Mouse (Mus musculus) thymus, postnatal 4 days (tissue): ENCODE data around the gene Ccdc194.

Experiments used
- DNase-seq: peaks from one replicate; pipeline ENCODE4 v3.0.0; 2021

Gene Ccdc194

GRCm38 (mm10) chr8:71525226-71526050, at the start of gene Ccdc194:
Gene Ccdc194 (minus strand): TSS chr8:71525711.
- no peak for DNase-seq

DNA sequence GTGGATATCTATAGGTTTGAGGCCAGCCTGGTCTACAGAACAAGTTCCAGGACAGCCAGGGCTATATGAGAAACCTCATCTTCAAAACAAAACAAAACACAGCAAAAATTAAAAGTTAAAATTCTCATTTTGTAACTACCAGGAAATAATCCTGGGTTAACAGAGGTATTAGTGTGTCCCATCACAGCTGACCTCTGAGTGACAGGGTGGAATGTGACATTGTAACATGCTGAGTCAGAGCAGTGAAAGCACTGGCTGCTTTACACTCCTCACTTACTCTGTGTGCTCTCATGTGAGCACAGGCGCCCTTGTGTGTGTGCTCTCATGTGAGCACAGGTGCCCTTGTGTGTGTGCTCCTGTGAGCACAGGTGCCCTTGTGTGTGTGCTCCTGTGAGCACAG, 49.5 kb upstream of the Ccdc194 start:
- no peak for DNase-seq

DNA sequence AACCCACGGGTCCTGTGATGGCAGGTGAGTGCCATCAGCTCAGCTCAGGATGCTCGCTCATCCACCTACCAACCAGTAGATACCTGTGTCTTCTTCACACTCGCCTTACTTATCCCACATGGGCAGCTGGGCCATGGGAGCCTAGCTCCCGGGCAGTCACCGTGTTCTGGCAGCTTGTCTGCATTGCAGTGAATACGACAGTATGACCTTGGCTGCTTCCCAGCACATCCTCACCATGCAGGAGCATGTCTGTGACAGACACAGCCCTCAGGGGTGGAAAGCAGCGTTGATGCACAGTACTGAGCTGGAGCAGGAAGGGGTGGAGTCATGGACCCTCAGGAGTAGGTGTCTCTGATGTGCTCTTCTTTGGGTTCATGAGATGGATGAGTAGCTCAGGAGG, 48.9 kb upstream of the Ccdc194 start:
- no peak for DNase-seq

- DNase-seq: no peak
These were observed 47.5 kb upstream of the Ccdc194 start for GRCm38 (mm10) chr8:71572847-71573633.

DNA sequence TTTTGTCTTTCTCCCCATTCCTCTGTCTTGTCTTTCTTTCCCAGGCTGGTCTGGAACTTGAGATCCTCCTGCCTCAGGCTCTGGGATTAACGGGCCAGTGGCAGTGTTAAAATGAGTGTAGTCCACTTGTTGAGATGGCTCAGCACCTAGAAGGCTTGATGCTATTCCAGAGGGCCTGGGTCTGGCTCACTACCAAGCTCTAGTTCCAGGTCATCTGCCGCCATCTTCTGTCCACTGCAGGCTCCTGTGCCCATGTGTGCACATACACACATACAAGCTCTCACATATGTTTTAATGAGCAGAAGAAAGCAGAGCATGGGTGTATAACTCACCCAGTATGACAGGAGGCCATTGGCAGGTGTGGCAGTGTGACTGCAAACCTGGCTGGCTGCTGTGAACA, 46.6 kb upstream of the Ccdc194 start:
- DNase-seq: no peak

GRCm38 (mm10) chr8:71570291-71570954, 44.9 kb upstream of the Ccdc194 start:
- DNase-seq: peak; percentile 94

DNA sequence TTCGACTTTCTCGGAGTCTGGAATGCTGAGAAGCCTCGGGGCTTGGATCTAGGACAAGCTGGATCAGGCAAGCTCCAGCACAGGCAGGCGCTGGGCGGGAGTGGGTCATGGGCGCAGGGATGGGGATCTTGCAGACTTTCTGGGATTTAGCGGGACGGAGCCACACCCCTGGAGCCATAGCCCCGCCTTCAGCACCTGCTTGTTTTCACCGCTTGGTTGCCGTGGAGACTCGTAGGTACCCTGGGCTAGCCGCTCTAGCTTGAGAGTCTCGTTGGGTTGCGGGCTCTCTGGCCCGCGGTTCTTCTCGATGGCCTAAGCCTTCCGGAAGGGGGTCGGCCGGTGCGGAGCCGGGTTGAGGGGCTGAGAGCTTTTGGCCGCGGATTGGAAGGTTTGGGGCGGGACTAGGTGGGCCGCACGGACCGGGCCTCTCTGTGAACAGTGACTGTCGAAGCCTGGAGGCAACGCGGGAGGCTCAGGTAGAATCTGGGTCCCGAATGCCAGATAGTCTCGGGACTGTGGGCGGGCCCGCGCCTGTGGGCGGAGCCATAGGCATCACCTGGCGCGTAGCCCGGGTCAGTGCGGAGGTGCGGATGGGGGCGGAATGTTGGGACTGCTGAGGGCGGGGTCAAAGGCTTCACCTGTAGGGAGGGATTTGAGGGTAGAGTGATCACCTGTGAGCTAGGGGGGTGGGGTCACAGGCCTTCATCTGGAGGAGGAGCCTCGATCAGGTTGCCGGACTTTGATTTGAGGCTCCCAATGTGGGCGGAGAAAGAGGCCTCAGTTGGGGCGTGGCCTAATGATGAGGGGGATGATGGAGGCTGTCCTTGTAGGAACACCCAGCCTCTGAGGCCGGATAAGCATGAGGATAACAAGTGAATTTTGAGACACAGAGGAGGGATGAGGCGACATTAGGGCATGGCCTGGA, 44.1 kb upstream of the Ccdc194 start:
- peak; percentile 74 for DNase-seq

DNA sequence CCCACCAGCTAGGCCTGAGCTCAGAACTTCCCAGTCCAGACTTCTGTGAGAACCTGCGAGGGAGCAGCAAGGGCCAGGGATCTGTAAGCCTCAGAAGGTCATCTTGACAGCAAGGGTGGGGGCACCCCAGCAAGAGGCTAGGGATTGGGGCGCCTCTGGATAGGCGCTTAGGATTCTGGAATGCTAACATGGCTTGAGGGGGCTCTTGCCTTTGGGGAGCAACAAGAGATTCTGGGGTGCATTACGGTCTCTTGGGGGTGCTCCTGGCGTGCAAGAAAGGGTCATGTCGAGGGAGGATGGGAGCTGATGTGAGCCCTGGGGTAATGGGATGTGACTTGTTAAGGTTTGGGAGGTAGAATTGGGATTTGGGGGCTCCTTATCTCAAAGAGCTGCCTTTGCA, 43.4 kb upstream of the Ccdc194 start:
- no peak for DNase-seq

GRCm38 (mm10) chr8:71568387-71568937, 43.0 kb upstream of the Ccdc194 start, which contains the start of gene Slc27a1:
Gene Slc27a1 (plus strand): TSS chr8:71568882.
- DNase-seq: no peak

DNA sequence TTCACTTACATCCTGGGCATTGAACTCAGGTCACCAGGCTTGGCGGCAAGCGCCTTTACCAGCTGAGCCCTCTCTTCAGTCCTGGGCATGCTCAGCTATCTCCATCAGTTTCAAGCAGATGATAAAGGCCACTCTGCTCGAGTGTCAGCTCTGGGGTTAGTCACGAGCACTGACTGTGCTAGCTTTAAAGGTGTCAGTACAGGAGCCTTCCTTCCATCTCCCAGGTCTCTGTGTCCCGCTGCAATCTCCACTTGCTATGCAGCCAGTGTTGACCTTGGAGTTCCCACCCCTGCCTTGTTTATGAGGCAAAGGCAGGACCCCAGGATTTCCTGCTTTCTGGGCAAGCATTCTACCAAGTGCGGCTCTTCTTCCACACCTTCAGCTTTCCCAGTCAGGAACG, 42.1 kb upstream of the Ccdc194 start:
- DNase-seq: no peak

DNA sequence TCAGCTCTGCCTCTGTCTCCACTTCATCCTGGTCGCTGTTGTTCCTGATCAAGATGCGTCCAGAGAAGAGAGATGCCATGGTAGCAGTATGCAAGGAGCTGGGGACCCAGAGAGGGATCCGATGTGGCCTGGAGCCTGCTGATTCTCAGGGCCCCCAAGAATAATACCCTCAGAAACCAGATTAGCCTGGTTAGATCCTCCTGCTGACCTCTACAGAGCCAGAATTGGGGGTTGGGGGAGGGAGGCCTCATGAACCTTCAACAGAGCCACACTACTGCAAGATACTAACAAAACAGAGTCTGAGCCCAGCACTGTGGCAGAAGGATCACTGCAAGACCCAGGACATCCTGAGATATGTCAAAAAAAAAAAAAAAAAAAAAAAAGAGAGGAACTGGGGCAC, 41.0 kb upstream of the Ccdc194 start, which contains the start of gene Nxnl1:
TSS of gene Nxnl1 (minus strand) at position 101 of the 400 bp plus-strand sequence.
- DNase-seq: no peak

GRCm38 (mm10) chr8:71563992-71564391, 38.5 kb upstream of the Ccdc194 start:
- DNase-seq: peak; percentile 55

DNA sequence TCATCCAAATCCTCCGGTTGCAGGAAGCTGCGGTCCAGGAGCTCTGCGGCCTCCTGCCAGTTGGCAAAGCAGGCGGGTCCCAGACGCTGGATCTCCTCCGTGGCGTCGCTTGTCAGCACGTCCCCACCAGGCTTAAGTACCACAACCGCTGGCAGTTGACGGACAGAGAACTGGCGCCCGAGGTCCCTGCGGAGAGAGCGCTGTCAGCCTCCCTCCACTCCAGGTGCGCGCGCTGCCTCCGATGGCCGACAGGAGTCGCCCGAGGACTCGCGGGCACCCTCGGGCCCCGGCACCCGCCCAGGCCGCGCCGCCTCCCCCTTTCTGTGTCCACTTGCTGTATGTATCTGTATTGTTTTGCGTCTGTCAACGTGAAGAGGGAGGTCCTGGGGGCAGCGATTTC, 37.2 kb upstream of the Ccdc194 start:
- DNase-seq: peak; percentile 95

GRCm38 (mm10) chr8:71561401-71561800, 35.9 kb upstream of the Ccdc194 start:
- peak; percentile 83 for DNase-seq

- DNase-seq: no peak
These were observed 35.3 kb upstream of the Ccdc194 start for GRCm38 (mm10) chr8:71560765-71561164.

DNA sequence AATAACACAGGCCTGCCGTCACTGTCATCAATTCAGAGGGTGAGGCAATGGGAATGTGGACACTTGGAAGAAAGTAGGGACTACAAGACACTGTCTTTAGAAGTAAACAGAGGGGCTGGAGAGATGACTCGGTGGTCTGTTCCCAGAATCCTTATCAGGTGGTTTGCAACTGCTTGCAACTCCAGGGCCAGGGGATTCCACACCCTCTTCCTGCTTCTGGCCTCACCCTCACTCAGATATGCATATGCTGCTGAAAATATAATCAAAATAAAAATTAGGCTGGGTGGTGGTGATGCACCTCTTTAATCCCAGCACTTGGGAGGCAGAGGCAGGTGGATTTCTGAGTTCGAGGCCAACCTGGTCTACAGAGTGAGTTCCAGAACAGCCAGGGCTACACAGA, 34.6 kb upstream of the Ccdc194 start:
- no peak for DNase-seq

DNA sequence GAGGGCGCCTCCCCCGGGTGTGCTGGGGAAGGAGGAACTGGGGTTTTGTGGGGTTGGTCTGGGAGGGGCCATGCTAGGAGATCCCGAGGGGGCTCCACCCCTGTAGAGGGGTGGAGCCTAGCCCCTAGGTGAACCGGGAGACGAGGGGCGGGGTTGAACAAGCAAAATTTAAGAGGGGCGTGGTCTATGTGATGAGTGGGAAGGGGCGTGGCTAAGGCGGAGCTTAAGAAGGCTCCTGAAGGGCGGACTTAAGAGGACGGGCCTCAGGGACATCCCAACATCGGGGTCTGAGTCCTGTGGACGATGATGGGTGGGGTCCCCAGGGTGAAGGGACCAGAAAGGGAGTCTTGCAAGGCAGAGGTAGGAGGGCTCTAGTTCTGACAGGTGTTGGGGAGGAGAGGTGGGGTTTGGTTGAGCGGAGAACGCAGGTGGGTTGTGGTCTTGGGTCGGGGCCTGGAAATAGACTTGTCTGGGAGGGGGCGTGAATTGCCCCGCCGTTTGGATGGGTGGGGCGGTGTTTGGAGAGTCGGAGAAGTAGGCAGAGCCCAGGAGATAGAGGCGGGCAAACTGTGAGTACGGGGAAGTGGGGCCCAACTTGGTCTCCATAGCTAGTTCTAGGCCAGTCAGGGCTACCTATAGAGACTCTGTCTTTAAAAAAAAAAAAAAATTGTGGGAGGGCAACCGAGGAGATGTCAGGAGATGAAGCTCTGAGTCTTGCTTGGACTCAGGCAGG, 33.6 kb upstream of the Ccdc194 start:
- DNase-seq: peak; percentile 93

- DNase-seq: peak; percentile 82
These were observed 32.8 kb upstream of the Ccdc194 start, which contains the start of gene Tmem221 for GRCm38 (mm10) chr8:71558071-71558957. Gene Tmem221 (minus strand): TSS chr8:71558871.

DNA sequence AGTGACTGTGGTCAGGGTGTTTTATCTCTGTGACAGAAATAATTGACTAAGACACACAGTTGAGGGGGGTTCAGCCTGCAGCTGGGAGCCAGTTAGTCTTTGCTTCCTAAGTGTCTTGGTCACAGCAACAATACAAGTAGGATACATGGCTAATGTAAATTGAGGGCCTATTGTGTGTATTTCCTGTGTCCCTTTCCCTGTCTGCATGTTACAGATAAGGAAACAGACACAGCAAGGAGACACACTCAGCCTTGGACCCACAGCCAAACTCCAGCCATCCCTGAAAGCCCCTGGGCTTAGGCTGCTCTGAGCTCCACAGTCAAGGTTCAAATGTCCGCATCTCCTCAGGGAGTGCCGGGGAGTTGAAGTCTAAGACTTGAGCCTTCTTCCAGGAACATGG, 29.1 kb upstream of the Ccdc194 start:
- DNase-seq: no peak

DNA sequence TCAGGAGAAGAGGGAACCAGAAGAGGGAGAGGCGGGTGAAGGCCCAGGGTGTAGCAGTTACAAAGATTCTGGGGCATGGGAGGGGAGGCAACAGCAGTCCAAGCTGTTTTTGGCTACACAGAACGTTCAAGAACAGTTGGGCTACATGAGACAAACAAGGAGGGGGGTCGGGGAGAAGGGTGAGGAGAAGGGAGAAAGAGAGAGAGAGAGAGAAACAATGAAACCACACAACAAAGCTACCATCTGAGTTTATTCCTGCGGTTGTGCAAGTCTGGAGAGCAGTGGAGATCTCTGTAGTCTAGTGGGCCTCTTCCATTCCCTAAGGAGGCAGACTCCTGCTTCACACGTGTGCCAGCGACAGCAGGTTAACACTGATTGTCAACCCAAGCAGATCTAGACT, 28.5 kb upstream of the Ccdc194 start:
- no peak for DNase-seq
